Mouse (Mus musculus): ENCODE data around the gene Hspa1b. TPM values are rescaled to one million over a fixed set of nuclear protein-coding genes. Genes with fewer than 3 reads are reported as not detected.
A peak's percentile ranks its signal among the peaks of the same experiment; 100 is the strongest.

The Hspa1b gene
- polyA plus RNA-seq, 1 experiment from 2014 or later: not detected

GRCm38 (mm10) chr17:34941344-34942041 is 17.5 kb downstream of the Hspa1b start:
- no peaks in the 10 kb centered on the region for H3K36me3 ChIP-seq (ENCODE audit: control insufficient read depth, insufficient read depth)
- H3K4me1 ChIP-seq (replicated peaks; ENCODE audit: control insufficient read depth, insufficient read depth, low read length): peaks cover 3% of the 10 kb centered on the region; the same call in 1 of the 2 replicates
- peak overlapping the region; percentile 22 for H3K4me3 ChIP-seq (replicated peaks; ENCODE audit: low read length)
- ATAC-seq: no peak
- WGBS: 5% methylated on average over 15 of the region's 15 CpGs
- H3K9me3 ChIP-seq (ENCODE audit: control insufficient read depth, low read length): no peaks in the 10 kb centered on the region
- H3K27ac ChIP-seq (ENCODE audit: low read length): no peak overlapping the region
- H3K4me2 ChIP-seq (ENCODE audit: low read length): peak overlapping the region; percentile 37
- peak overlapping the region; percentile 39 for H3K9ac ChIP-seq (replicated peaks; ENCODE audit: low read depth, low read length)
- no peaks in the 10 kb centered on the region for H3K27me3 ChIP-seq (replicated peaks; ENCODE audit: control insufficient read depth, insufficient read depth, low read length)

- Histone ChIP-seq H3K9ac (replicated peaks; ENCODE audit: low read depth, low read length) (no peak overlapping the region), H3K4me1 (replicated peaks; ENCODE audit: control insufficient read depth, insufficient read depth, low read length) (peaks cover 3% of the 10 kb centered on the region; the same call in 1 of the 2 replicates), H3K36me3 (ENCODE audit: control insufficient read depth, insufficient read depth) (no peaks in the 10 kb centered on the region; the same call in 1 of the 2 replicates), H3K27me3 (replicated peaks; ENCODE audit: control insufficient read depth, insufficient read depth, low read length) (no peaks in the 10 kb centered on the region), H3K9me3 (ENCODE audit: control insufficient read depth, low read length) (no peaks in the 10 kb centered on the region), H3K27ac (ENCODE audit: low read length) (no peak overlapping the region), H3K4me3 (replicated peaks; ENCODE audit: low read length) (no peak overlapping the region), H3K4me2 (ENCODE audit: low read length) (no peak overlapping the region)
- no peak for ATAC-seq
- 88% methylated on average over 6 of the region's 6 CpGs for WGBS
Observed at GRCm38 (mm10) chr17:34937960-34938505, 21.0 kb downstream of the Hspa1b start.

- 55% methylated on average over 8 of the region's 8 CpGs for WGBS
- ATAC-seq: no peak
- H3K9me3 ChIP-seq (ENCODE audit: control insufficient read depth, low read length): no peaks in the 10 kb centered on the region
- H3K27ac ChIP-seq (ENCODE audit: low read length): no peak overlapping the region
- no peak overlapping the region for H3K4me3 ChIP-seq (replicated peaks; ENCODE audit: low read length)
- H3K9ac ChIP-seq (replicated peaks; ENCODE audit: low read depth, low read length): no peak overlapping the region
- no peaks in the 10 kb centered on the region; the same call in 1 of the 2 replicates for H3K36me3 ChIP-seq (ENCODE audit: control insufficient read depth, insufficient read depth)
- peaks cover 9% of the 10 kb centered on the region for H3K4me1 ChIP-seq (replicated peaks; ENCODE audit: control insufficient read depth, insufficient read depth, low read length)
- no peak overlapping the region for H3K4me2 ChIP-seq (ENCODE audit: low read length)
- no peaks in the 10 kb centered on the region for H3K27me3 ChIP-seq (replicated peaks; ENCODE audit: control insufficient read depth, insufficient read depth, low read length)
Observed at GRCm38 (mm10) chr17:34934830-34935229, 24.2 kb downstream of the Hspa1b start.

GRCm38 (mm10) chr17:34934031-34934430 is 25.0 kb downstream of the Hspa1b start:
- ATAC-seq: no peak
- H3K27ac ChIP-seq (ENCODE audit: low read length): no peak overlapping the region
- H3K9me3 ChIP-seq (ENCODE audit: control insufficient read depth, low read length): no peaks in the 10 kb centered on the region
- 76% methylated on average over 24 of the region's 24 CpGs for WGBS
- no peaks in the 10 kb centered on the region for H3K27me3 ChIP-seq (replicated peaks; ENCODE audit: control insufficient read depth, insufficient read depth, low read length)
- H3K4me2 ChIP-seq (ENCODE audit: low read length): no peak overlapping the region
- no peak overlapping the region for H3K9ac ChIP-seq (replicated peaks; ENCODE audit: low read depth, low read length)
- peaks cover 9% of the 10 kb centered on the region for H3K4me1 ChIP-seq (replicated peaks; ENCODE audit: control insufficient read depth, insufficient read depth, low read length)
- H3K4me3 ChIP-seq (replicated peaks; ENCODE audit: low read length): no peak overlapping the region
- no peaks in the 10 kb centered on the region; the same call in 1 of the 2 replicates for H3K36me3 ChIP-seq (ENCODE audit: control insufficient read depth, insufficient read depth)

- WGBS: 95% methylated on average over 8 of the region's 8 CpGs
- Histone ChIP-seq H3K4me3 (replicated peaks; ENCODE audit: low read length) (peak overlapping the region; percentile 63), H3K9me3 (ENCODE audit: control insufficient read depth, low read length) (no peaks in the 10 kb centered on the region), H3K4me1 (replicated peaks; ENCODE audit: control insufficient read depth, insufficient read depth, low read length) (peaks cover 9% of the 10 kb centered on the region), H3K36me3 (ENCODE audit: control insufficient read depth, insufficient read depth) (no peaks in the 10 kb centered on the region; the same call in 1 of the 2 replicates), H3K9ac (replicated peaks; ENCODE audit: low read depth, low read length) (peak overlapping the region; percentile 88), H3K27ac (ENCODE audit: low read length) (no peak overlapping the region), H3K27me3 (replicated peaks; ENCODE audit: control insufficient read depth, insufficient read depth, low read length) (no peaks in the 10 kb centered on the region), H3K4me2 (ENCODE audit: low read length) (peak overlapping the region; percentile 97)
- no peak for ATAC-seq
Observed at GRCm38 (mm10) chr17:34932287-34932686, 26.8 kb downstream of the Hspa1b start.

- Histone ChIP-seq H3K27me3 (replicated peaks; ENCODE audit: control insufficient read depth, insufficient read depth, low read length) (no peaks in the 10 kb centered on the region), H3K9me3 (ENCODE audit: control insufficient read depth, low read length) (no peaks in the 10 kb centered on the region), H3K36me3 (ENCODE audit: control insufficient read depth, insufficient read depth) (no peaks in the 10 kb centered on the region; the same call in 1 of the 2 replicates), H3K27ac (ENCODE audit: low read length) (no peak overlapping the region), H3K4me1 (replicated peaks; ENCODE audit: control insufficient read depth, insufficient read depth, low read length) (peaks cover 9% of the 10 kb centered on the region), H3K4me3 (replicated peaks; ENCODE audit: low read length) (peak overlapping the region; percentile 63), H3K4me2 (ENCODE audit: low read length) (peak overlapping the region; percentile 97), H3K9ac (replicated peaks; ENCODE audit: low read depth, low read length) (peak overlapping the region; percentile 88)
- WGBS: 15% methylated on average over 14 of the region's 14 CpGs
- ATAC-seq: no peak
Observed at GRCm38 (mm10) chr17:34931735-34932098, 27.3 kb downstream of the Hspa1b start.

- Histone ChIP-seq H3K9ac (replicated peaks; ENCODE audit: low read depth, low read length) (peak within 1 kb of the TSS; percentile 88), H3K36me3 (ENCODE audit: control insufficient read depth, insufficient read depth) (no peaks in the 10 kb centered on the region; the same call in 1 of the 2 replicates), H3K27ac (ENCODE audit: low read length) (no peak within 1 kb of the TSS), H3K9me3 (ENCODE audit: control insufficient read depth, low read length) (no peaks in the 10 kb centered on the region), H3K4me1 (replicated peaks; ENCODE audit: control insufficient read depth, insufficient read depth, low read length) (peaks cover 9% of the 10 kb centered on the region), H3K4me2 (ENCODE audit: low read length) (peak within 1 kb of the TSS; percentile 97), H3K27me3 (replicated peaks; ENCODE audit: control insufficient read depth, insufficient read depth, low read length) (no peaks in the 10 kb centered on the region), H3K4me3 (replicated peaks; ENCODE audit: low read length) (peak within 1 kb of the TSS; percentile 63)
- WGBS: 0% methylated on average over 38 of the region's 38 CpGs
- ATAC-seq: peak; percentile 98
Observed at GRCm38 (mm10) chr17:34931061-34931734, 27.8 kb downstream of the Hspa1b start, which contains the start of gene Neu1. Gene Neu1, plus strand, starts transcription at chr17:34931253.

- H3K4me2 ChIP-seq (ENCODE audit: low read length): no peak overlapping the region
- H3K27me3 ChIP-seq (replicated peaks; ENCODE audit: control insufficient read depth, insufficient read depth, low read length): no peaks in the 10 kb centered on the region
- H3K4me3 ChIP-seq (replicated peaks; ENCODE audit: low read length): no peak overlapping the region
- H3K4me1 ChIP-seq (replicated peaks; ENCODE audit: control insufficient read depth, insufficient read depth, low read length): peaks cover 9% of the 10 kb centered on the region
- no peak overlapping the region for H3K9ac ChIP-seq (replicated peaks; ENCODE audit: low read depth, low read length)
- no peaks in the 10 kb centered on the region for H3K9me3 ChIP-seq (ENCODE audit: control insufficient read depth, low read length)
- 83% methylated on average over 4 of the region's 4 CpGs for WGBS
- ATAC-seq: no peak
- no peaks in the 10 kb centered on the region for H3K36me3 ChIP-seq (ENCODE audit: control insufficient read depth, insufficient read depth)
- no peak overlapping the region for H3K27ac ChIP-seq (ENCODE audit: low read length)
Observed at GRCm38 (mm10) chr17:34928841-34929240, 30.2 kb downstream of the Hspa1b start.

GRCm38 (mm10) chr17:34927306-34928019 is 31.6 kb downstream of the Hspa1b start:
- Histone ChIP-seq H3K4me3 (replicated peaks; ENCODE audit: low read length) (no peak overlapping the region), H3K36me3 (ENCODE audit: control insufficient read depth, insufficient read depth) (no peaks in the 10 kb centered on the region), H3K4me2 (ENCODE audit: low read length) (no peak overlapping the region), H3K27me3 (replicated peaks; ENCODE audit: control insufficient read depth, insufficient read depth, low read length) (no peaks in the 10 kb centered on the region), H3K9me3 (ENCODE audit: control insufficient read depth, low read length) (no peaks in the 10 kb centered on the region), H3K4me1 (replicated peaks; ENCODE audit: control insufficient read depth, insufficient read depth, low read length) (peaks cover 9% of the 10 kb centered on the region), H3K27ac (ENCODE audit: low read length) (no peak overlapping the region), H3K9ac (replicated peaks; ENCODE audit: low read depth, low read length) (no peak overlapping the region)
- no peak for ATAC-seq
- WGBS: 86% methylated on average over 18 of the region's 18 CpGs

Measured in forebrain, embryonic 16.5 days (tissue).